Mouse (Mus musculus) adrenal gland, adult 2 months (tissue): Measurements from ENCODE around the gene Fgfbp3. TPM values are rescaled to one million over a fixed set of nuclear protein-coding genes. Genes with fewer than 3 reads are reported as not detected.
"Not testable (repeated sequence)": the region's sequence is repeated elsewhere in the genome, so short reads cannot be mapped to it uniquely, and the experiment has no call there.

Source experiments
- DNase-seq: peaks from one replicate; pipeline ENCODE4 v3.0.0; 2021
- long read RNA-seq: library from polyadenylated mRNA; stranded (forward); transcript quantifications from one replicate; pipeline ENCODE4 v2.0.0, GENCODE M21; 2021
- polyA plus RNA-seq: library from polyadenylated mRNA; depleted of rRNA; stranded (reverse); fragments of >200 nt; gene quantifications from 2 replicates; pipeline ENCODE4 v1.2.3, GENCODE M21; 2012; rRNA removed
- total RNA-seq, 2 experiments: library from RNA; stranded (reverse); gene quantifications; 2 replicates each; pipeline ENCODE4 v1.2.3; 2021

Fgfbp3 gene
- total RNA-seq (1 to 10 TPM; 1.8 to 5.6 TPM), polyA plus RNA-seq (17.5 and 25.0 TPM in 2 replicates)
- long read RNA-seq, partial matches to known transcripts, result 10 of 10 reads
- long read RNA-seq, other reads (novel, unspliced or antisense), result 0 of 10 reads

- no peak for DNase-seq
Measured at GRCm38 (mm10) chr19:36919466-36919865, at the start of gene Fgfbp3. Gene Fgfbp3, minus strand, starts transcription at chr19:36919615.

GRCm38 (mm10) chr19:36962544-36963260 lies 43.3 kb upstream of the Fgfbp3 start:
- not testable (repeated sequence) for DNase-seq

- no peak for DNase-seq
Measured at GRCm38 (mm10) chr19:36961320-36961719, 41.9 kb upstream of the Fgfbp3 start.

- DNase-seq, result no peak
Measured at GRCm38 (mm10) chr19:36958331-36958730, 38.9 kb upstream of the Fgfbp3 start.

GRCm38 (mm10) chr19:36953637-36954206 lies 34.3 kb upstream of the Fgfbp3 start:
- DNase-seq, result no peak

GRCm38 (mm10) chr19:36940064-36940463 lies 20.6 kb upstream of the Fgfbp3 start:
- DNase-seq, result no peak

- no peak for DNase-seq
Measured at GRCm38 (mm10) chr19:36938008-36938407, 18.6 kb upstream of the Fgfbp3 start.

- DNase-seq, result no peak
Measured at GRCm38 (mm10) chr19:36936285-36936684, 16.9 kb upstream of the Fgfbp3 start.

GRCm38 (mm10) chr19:36932613-36933012 lies 13.2 kb upstream of the Fgfbp3 start:
- DNase-seq, result no peak

- no peak for DNase-seq
Measured at GRCm38 (mm10) chr19:36932097-36932496, 12.7 kb upstream of the Fgfbp3 start.

- no peak for DNase-seq
Measured at GRCm38 (mm10) chr19:36929816-36930215, 10.4 kb upstream of the Fgfbp3 start.

GRCm38 (mm10) chr19:36927800-36928361 lies 8.5 kb upstream of the Fgfbp3 start:
- no peak for DNase-seq

GRCm38 (mm10) chr19:36926553-36927236 lies 7.3 kb upstream of the Fgfbp3 start:
- DNase-seq, result no peak

- DNase-seq, result peak; percentile 91
Measured at GRCm38 (mm10) chr19:36925671-36926552, 6.5 kb upstream of the Fgfbp3 start, which contains the start of gene Btaf1. Gene Btaf1, plus strand, starts transcription at chr19:36926079.

- no peak for DNase-seq
Measured at GRCm38 (mm10) chr19:36922936-36923335, 3.5 kb upstream of the Fgfbp3 start.

- no peak for DNase-seq
Measured at GRCm38 (mm10) chr19:36922015-36922414, 2.6 kb upstream of the Fgfbp3 start.

GRCm38 (mm10) chr19:36918441-36919301 lies 744 bp downstream of the Fgfbp3 start:
- peak; percentile 91 for DNase-seq

GRCm38 (mm10) chr19:36916876-36917389 lies 2.5 kb downstream of the Fgfbp3 start:
- no peak for DNase-seq

- no peak for DNase-seq
Measured at GRCm38 (mm10) chr19:36916206-36916605, 3.2 kb downstream of the Fgfbp3 start.

- no peak for DNase-seq
Measured at GRCm38 (mm10) chr19:36913064-36913463, 6.4 kb downstream of the Fgfbp3 start.
